Mouse (Mus musculus) C2C12 (cell line): ENCODE data around the gene Itm2c.

Experiments
- CTCF ChIP-seq: IDR thresholded peaks from one replicate; pipeline ENCODE4 v1.5.1; 2011; ENCODE audit not compliant: control insufficient read depth, insufficient read depth, insufficient read length
- MYOG ChIP-seq: IDR thresholded peaks from one replicate; pipeline ENCODE4 v1.6.1; 2011; ENCODE audit not compliant: control insufficient read depth, insufficient read length; ENCODE audit errors: extremely low read depth
- USF1 ChIP-seq: IDR thresholded peaks from one replicate; pipeline ENCODE4 v1.6.1; 2011; ENCODE audit warnings: low read depth, mild to moderate bottlenecking, control low read depth, moderate library complexity

DNA sequence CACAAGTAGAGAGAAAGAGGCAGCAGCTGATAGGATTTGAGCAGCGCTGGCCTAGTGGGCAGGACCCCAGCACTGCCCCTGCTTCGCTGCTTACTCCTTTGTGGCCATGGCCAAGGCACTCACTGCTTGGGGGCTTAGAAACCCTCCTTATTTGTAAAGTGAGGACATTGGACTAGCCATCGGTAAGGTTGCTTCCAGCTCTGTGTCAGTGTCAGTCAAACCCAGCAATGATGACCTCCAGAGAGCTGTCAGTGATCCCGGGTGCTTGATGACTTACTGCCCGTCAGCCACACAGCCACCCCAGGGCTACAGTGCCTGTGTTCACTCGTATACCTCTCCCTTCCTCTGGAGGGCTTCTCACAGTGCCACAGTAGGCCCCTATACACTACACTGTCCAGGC, 49.1 kb upstream of the Itm2c start:
- TF ChIP-seq CTCF (no peak), USF1 (no peak), MYOG (no peak)
